Mouse (Mus musculus) left cerebral cortex, postnatal 14 days (tissue): ENCODE results near the gene Dnlz. TPM values are rescaled to one million over a fixed set of nuclear protein-coding genes. Genes with fewer than 3 reads are reported as not detected.
A peak's percentile ranks its signal among the peaks of the same experiment; 100 is the strongest.

Source experiments
- DNase-seq, 2 experiments: peaks; one replicate each; pipeline ENCODE4 v3.0.0; 2021 to 2022; ENCODE audit warnings: low spot score in 2 of 2, mixed read lengths in 1 of 2
- intact Hi-C: fragments of 180-260 bp; cut with DNase I; formaldehyde crosslinking; loops from one replicate; pipeline ENCODE4 v1.15.1; 2025
- total RNA-seq, 2 experiments: library from RNA; stranded (reverse); gene quantifications; 2 replicates each; pipeline ENCODE4 v1.2.3; 2021

Dnlz gene
- total RNA-seq, 2 experiments from 2014 or later = 25.4 to 28.8 TPM

- no peak for DNase-seq
- intact Hi-C loops = no loop called here
Measured at GRCm38 (mm10) chr2:26360772-26361171, 8.9 kb upstream of the Dnlz start, which contains the start of gene Card9. Gene Card9, minus strand, starts transcription at chr2:26360918.

GRCm38 (mm10) chr2:26359983-26360382 lies 8.1 kb upstream of the Dnlz start:
- intact Hi-C loops = loop anchor here (10.0 kb wide), 1 partner anchor 205 kb away; no protein-coding TSS in a partner anchor
- DNase-seq = no peak

GRCm38 (mm10) chr2:26358667-26359320 lies 6.9 kb upstream of the Dnlz start:
- DNase-seq = no peak
- intact Hi-C loops = loop anchor here (10.0 kb wide), 1 partner anchor 204 kb away; no protein-coding TSS in a partner anchor

GRCm38 (mm10) chr2:26357484-26357883 lies 5.6 kb upstream of the Dnlz start:
- intact Hi-C loops = loop anchor here (10.0 kb wide), 1 partner anchor 203 kb away; no protein-coding TSS in a partner anchor
- no peak for DNase-seq

GRCm38 (mm10) chr2:26356678-26357077 lies 4.8 kb upstream of the Dnlz start:
- DNase-seq = no peak
- intact Hi-C loops = loop anchor here (10.0 kb wide), 1 partner anchor 202 kb away; no protein-coding TSS in a partner anchor

- no peak for DNase-seq
- intact Hi-C loops = loop anchor here (10.0 kb wide), 1 partner anchor 201 kb away; no protein-coding TSS in a partner anchor
Measured at GRCm38 (mm10) chr2:26356231-26356630, 4.3 kb upstream of the Dnlz start.

GRCm38 (mm10) chr2:26354401-26354800 lies 2.5 kb upstream of the Dnlz start:
- DNase-seq = no peak
- intact Hi-C loops = loop anchor here (10.0 kb wide), 1 partner anchor 200 kb away; no protein-coding TSS in a partner anchor

GRCm38 (mm10) chr2:26353066-26353980 lies 1.4 kb upstream of the Dnlz start:
- intact Hi-C loops = loop anchor here (10.0 kb wide), 1 partner anchor 199 kb away; no protein-coding TSS in a partner anchor
- no peak for DNase-seq

GRCm38 (mm10) chr2:26352291-26352910 lies 491 bp upstream of the Dnlz start:
- DNase-seq = no peak

GRCm38 (mm10) chr2:26348241-26348640 lies 3.7 kb downstream of the Dnlz start:
- intact Hi-C loops = no loop called here
- no peak for DNase-seq

More at GRCm38 (mm10) chr2:26352291-26352910, 491 bp upstream of the Dnlz start:
- intact Hi-C loops = loop anchor here (1.0 to 10.0 kb wide), 2 partner anchors 52 to 198 kb away; no protein-coding TSS in a partner anchor

- DNase-seq = no peak
- intact Hi-C loops = no loop called here
Measured at GRCm38 (mm10) chr2:26342609-26343490, 9.1 kb downstream of the Dnlz start.

- peak; percentile 77 to 93 for DNase-seq
- intact Hi-C loops = no loop called here
Measured at GRCm38 (mm10) chr2:26342044-26342443, 9.9 kb downstream of the Dnlz start.

- intact Hi-C loops = no loop called here
- DNase-seq = peak in 1 of 2 experiments; percentile 25
Measured at GRCm38 (mm10) chr2:26341510-26341981, 10.4 kb downstream of the Dnlz start.

- DNase-seq = no peak
- intact Hi-C loops = no loop called here
Measured at GRCm38 (mm10) chr2:26339204-26339551, 12.7 kb downstream of the Dnlz start.

GRCm38 (mm10) chr2:26338302-26339203 lies 13.4 kb downstream of the Dnlz start:
- DNase-seq = no peak
- intact Hi-C loops = no loop called here

- no peak for DNase-seq
- intact Hi-C loops = no loop called here
Measured at GRCm38 (mm10) chr2:26330702-26331101, 21.2 kb downstream of the Dnlz start.

GRCm38 (mm10) chr2:26330056-26330468 lies 21.8 kb downstream of the Dnlz start:
- intact Hi-C loops = no loop called here
- DNase-seq = no peak
